Mouse (Mus musculus) CD4-positive naive resting alpha-beta T cell, adult 57 days (primary cell): ENCODE measurements around the gene Olfr332. TPM values are rescaled to one million over a fixed set of nuclear protein-coding genes. Genes with fewer than 3 reads are reported as not detected.

Experiments used
- total RNA-seq: library from RNA; stranded (reverse); gene quantifications from one replicate; pipeline ENCODE4 v1.2.4, GENCODE M21; 2023

Gene Olfr332
- total RNA-seq = not detected

GRCm38 (mm10) chr11:58492455-58492854, at the start of gene Olfr332:
TSS of gene Olfr332 (minus strand) at chr11:58492555.

GRCm38 (mm10) chr11:58534736-58535135, 42.4 kb upstream of the Olfr332 start, which contains the start of gene Olfr330:
TSS of gene Olfr330 (minus strand) at chr11:58534836.

GRCm38 (mm10) chr11:58502472-58502871, 10.1 kb upstream of the Olfr332 start, which contains the start of gene Olfr331:
TSS of gene Olfr331 (minus strand) at chr11:58502572.

GRCm38 (mm10) chr11:58462170-58462569, 30.2 kb downstream of the Olfr332 start, which contains the start of gene Olfr30:
TSS of gene Olfr30 (minus strand) at chr11:58462270.

GRCm38 (mm10) chr11:58452759-58453158, 39.6 kb downstream of the Olfr332 start, which contains the start of gene Lypd9:
TSS of gene Lypd9 (minus strand) at chr11:58452923.

Other genes with a start within 250 kb of the Olfr332 start
- gene 4930438A08Rik, start 217.8 kb downstream of the Olfr332 start, total RNA-seq = not detected
- 33.3 TPM for gene Zfp692, start 185.5 kb downstream of the Olfr332 start, total RNA-seq
- 40.5 TPM for gene Zfp672, start 162.2 kb downstream of the Olfr332 start, total RNA-seq
- 21.3 TPM for gene Sh3bp5l, start 161.8 kb downstream of the Olfr332 start, total RNA-seq
- not detected for gene Lypd8, start 113.5 kb downstream of the Olfr332 start, total RNA-seq
- not detected for gene 1810065E05Rik, start 71.4 kb downstream of the Olfr332 start, total RNA-seq
- gene Gm12253, start 60.0 kb downstream of the Olfr332 start, total RNA-seq = not detected
- gene Lypd9, start 39.6 kb downstream of the Olfr332 start, total RNA-seq = not detected
- gene Olfr30, start 30.3 kb downstream of the Olfr332 start, total RNA-seq = not detected
- gene Olfr331, start 10.0 kb upstream of the Olfr332 start, total RNA-seq = not detected
- gene Olfr330, start 42.3 kb upstream of the Olfr332 start, total RNA-seq = not detected
- gene Olfr329-ps, start 53.9 kb upstream of the Olfr332 start, total RNA-seq = not detected
- gene Olfr328, start 63.1 kb upstream of the Olfr332 start, total RNA-seq = 0.53 TPM
- gene Olfr224, start 78.0 kb upstream of the Olfr332 start, total RNA-seq = not detected
- gene Olfr325, start 85.2 kb upstream of the Olfr332 start, total RNA-seq = not detected
- not detected for gene Olfr324, start 102.6 kb upstream of the Olfr332 start, total RNA-seq
- not detected for gene 2210407C18Rik, start 123.5 kb upstream of the Olfr332 start, total RNA-seq
- not detected for gene Olfr323, start 137.9 kb upstream of the Olfr332 start, total RNA-seq
- gene Trim58, start 147.9 kb upstream of the Olfr332 start, total RNA-seq = not detected
- gene Olfr322, start 166.2 kb upstream of the Olfr332 start, total RNA-seq = not detected
- not detected for gene Olfr320, start 188.5 kb upstream of the Olfr332 start, total RNA-seq
- not detected for gene Olfr319, start 206.6 kb upstream of the Olfr332 start, total RNA-seq
- gene Olfr318, start 231.5 kb upstream of the Olfr332 start, total RNA-seq = 0.47 TPM
- not detected for gene Olfr317, start 246.7 kb upstream of the Olfr332 start, total RNA-seq